Mouse (Mus musculus) adrenal gland, postnatal 4 days (tissue): ENCODE data around the gene Tbl1x. TPM values are rescaled to one million over a fixed set of nuclear protein-coding genes. Genes with fewer than 3 reads are reported as not detected.

ENCODE experiments used
- DNase-seq, 2 experiments: peaks; one replicate each; pipeline ENCODE4 v3.0.0; 2021 to 2022; ENCODE audit warnings: low spot score in 2 of 2, mixed read lengths in 2 of 2
- long read RNA-seq, 2 experiments: library from polyadenylated mRNA; stranded (forward); transcript quantifications; one replicate each; pipeline ENCODE4 v2.0.0; 2021
- total RNA-seq, 2 experiments: library from RNA; stranded (reverse); gene quantifications; 2 replicates each; pipeline ENCODE4 v1.2.3; 2021

Gene Tbl1x
- total RNA-seq = 10 to 100 TPM; 82.3 to 88.5 TPM
- long read RNA-seq, experiment 1, full-length matches to known transcripts = 3 of 12 reads
- long read RNA-seq, experiment 1, partial matches to known transcripts = 0 of 12 reads
- long read RNA-seq, experiment 1, other reads (novel, unspliced or antisense) = 9 of 12 reads
- long read RNA-seq, experiment 2, full-length matches to known transcripts = 35 of 67 reads
- long read RNA-seq, experiment 2, partial matches to known transcripts = 6 of 67 reads
- long read RNA-seq, experiment 2, other reads (novel, unspliced or antisense) = 26 of 67 reads

DNA sequence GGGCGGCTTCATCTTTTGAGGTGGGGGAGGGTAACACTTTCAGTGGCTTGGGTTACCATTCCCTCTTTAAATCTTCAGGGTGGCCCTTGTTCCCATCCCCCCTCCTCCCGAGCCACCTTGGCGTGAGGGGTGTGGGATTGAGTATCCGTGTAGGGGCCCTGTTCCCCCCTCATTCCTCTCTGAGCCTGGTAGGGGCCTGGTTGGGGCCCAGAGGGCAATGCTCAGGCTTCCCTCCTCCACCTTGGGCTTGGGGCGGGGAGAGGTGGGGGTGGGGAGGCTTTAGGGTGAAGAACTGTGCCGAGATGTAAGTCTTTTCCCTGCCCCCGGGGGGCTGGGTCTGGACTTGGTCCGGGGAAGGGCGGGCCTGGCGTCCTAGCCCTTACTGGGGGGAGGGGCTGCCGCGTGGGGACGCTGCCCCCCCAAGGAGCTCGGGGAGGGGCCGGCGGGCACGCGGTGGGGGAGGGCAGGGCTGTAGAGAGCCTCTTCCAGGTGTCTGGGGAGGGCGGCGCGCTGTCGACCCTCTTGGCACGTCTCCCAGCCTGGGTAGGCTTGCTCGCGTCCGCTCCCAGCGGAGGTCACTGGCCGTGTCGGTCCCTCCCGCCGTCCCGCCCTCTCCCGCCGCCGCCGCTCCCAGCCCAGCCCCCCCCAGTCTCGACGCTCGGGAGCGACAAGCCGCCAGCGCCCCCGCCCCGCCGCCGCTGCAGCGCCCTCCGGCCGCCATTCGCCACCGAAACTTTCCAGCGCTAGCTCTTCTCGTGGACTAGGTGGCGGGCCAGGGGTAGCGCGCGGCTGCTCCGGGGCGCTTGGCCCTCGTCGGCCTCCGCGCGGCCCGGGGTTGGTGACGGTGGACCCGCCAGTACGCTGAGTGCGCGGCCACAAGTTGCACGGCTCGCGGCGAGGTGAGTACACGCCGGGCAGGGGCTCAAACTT, at the start of gene Tbl1x:
Tbl1x (plus strand) TSS at position 643 of the 930 bp plus-strand sequence.
- peak; percentile 31 to 46 for DNase-seq

- DNase-seq = no peak
Measured at GRCm38 (mm10) chrX:77469216-77469615, 41.6 kb upstream of the Tbl1x start.

DNA sequence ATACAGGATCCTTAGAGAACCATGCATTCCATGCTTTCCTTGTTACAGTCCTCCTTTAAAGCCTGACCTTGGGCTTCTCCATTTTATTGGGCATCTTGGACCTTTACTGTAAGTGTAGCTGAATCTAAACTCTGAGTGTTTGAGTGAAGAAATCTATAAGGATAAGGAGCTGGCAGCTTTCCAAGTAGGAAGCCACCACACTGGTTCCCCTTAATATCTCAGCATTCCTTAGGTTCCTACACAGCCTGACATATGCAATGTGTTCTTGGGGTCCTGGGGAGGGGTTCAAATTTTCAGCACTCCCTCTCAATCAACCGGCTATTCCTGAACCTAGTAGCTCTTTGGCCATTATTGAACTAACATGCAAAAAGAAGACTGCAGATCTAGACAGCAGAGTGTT, 38.0 kb upstream of the Tbl1x start:
- DNase-seq = no peak

- no peak for DNase-seq
Measured at GRCm38 (mm10) chrX:77473511-77473910, 37.3 kb upstream of the Tbl1x start.

DNA sequence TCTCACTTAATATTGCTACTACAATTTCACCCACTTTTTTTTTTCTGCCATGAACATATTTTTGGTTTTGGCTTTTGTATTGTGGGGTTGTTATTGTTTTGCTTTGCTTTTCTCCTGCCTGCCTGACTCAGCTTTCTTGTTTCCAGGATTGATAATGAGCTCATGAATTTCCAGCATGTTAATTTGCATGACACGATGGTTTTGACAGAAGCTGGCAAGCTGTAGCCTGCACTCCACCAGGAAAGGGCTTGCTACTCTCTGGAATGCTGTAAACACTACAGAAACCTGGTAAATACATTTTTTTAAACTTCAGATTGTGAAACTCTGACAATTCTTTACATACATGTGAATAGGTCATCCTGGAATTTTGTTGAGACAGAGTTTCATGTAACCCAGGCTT, 36.3 kb upstream of the Tbl1x start:
- no peak for DNase-seq

DNA sequence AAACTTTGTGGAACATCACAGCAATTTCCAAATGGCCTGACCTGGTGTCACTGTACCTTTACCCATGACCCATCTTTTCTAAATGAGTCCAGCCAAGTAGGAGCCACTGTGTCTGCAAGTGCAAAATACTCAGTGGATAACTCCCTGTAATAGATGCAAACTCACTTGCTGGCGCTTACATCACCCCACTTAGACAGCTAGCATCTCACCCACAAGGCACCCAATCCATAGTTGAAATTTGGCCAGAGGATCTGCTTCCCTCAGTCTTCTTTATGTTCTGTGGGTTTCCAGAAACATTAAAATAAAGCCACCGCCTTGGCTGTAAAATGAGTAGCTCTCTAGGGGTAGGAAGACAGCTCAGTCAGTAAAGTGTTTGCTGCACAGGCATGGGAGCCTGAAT, 33.3 kb upstream of the Tbl1x start:
- no peak for DNase-seq

DNA sequence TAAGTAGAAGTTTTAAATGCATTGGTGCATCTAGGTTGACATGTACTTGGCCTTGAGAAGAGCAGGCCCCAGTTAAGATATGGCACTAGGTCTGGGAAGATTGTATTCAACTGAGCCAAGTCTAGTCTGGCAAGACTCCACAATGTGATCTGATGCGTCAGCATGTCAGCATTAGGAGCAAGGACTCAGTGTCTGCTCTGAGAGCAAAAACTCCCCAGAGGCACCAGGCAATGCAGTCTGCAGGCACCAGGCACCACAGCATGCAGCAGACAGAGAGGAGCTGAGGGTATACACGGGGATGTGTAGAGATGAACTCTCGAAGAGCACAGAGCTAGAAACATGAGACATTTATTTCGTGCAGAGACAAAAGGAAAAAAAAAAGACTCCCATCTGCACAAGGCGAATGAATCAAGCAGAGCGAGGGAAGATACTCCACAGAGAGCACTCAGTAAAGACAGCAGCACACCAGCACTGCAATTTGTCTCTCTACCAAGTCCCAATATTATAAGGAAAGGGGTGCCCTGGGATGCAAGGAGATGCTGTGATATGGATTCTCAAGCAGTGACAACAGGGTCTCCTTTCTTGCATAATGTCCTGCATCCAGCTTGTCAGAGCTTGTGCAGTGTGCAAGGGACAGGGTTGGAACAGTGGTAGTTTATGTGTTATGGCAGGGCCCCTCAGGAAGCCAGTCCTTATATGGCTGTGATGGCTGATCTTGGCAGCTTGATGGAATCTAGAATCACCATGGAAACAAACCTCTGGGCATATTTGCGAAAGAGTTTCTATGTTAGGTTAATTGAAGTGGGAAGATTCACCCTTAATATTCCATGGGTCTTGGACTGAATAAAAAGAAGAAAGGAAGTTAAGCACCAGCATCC, 22.7 kb upstream of the Tbl1x start:
- peak in 1 of 2 experiments; percentile 3 for DNase-seq

GRCm38 (mm10) chrX:77490127-77490526, 20.7 kb upstream of the Tbl1x start:
- DNase-seq = no peak

- peak; percentile 29 to 58 for DNase-seq
Measured at GRCm38 (mm10) chrX:77509149-77509548, 1.7 kb upstream of the Tbl1x start.

- DNase-seq = no peak
Measured at GRCm38 (mm10) chrX:77509776-77510175, 1.0 kb upstream of the Tbl1x start.

DNA sequence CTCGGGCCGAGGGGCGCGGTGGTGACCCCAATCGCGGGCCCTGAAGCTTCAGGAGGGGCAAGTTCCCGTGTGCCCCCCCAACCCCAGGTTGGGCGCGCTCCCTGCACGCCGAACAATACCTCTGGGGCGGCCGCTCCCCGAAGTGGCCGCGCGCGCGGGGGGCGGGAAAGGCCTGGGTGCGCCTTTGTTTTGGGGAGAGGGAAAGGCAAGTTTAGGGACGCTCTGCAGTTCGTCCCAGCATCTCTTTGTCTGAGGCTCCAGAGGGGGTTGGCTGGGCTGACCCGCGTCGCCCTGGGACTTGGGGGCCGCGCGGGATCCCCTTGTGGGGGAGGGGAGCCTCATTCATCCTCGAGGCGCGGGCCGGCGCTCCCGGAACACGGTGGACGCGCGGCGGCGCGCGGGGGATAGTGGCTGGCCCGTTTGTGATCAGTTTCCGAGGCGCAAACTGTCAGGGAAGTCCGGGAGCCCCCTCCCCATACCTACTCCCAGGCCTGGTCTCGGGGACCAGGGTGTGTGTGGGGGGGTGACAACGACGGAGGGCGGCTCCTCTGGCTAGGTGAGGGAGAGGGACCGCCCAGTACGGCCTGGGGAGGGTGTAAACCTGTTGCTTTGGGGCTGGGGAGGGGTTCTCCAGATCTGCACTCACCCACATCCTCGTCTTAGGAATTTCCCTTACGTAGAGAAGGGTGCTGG, 634 bp downstream of the Tbl1x start:
- DNase-seq = peak in 1 of 2 experiments; percentile 3

DNA sequence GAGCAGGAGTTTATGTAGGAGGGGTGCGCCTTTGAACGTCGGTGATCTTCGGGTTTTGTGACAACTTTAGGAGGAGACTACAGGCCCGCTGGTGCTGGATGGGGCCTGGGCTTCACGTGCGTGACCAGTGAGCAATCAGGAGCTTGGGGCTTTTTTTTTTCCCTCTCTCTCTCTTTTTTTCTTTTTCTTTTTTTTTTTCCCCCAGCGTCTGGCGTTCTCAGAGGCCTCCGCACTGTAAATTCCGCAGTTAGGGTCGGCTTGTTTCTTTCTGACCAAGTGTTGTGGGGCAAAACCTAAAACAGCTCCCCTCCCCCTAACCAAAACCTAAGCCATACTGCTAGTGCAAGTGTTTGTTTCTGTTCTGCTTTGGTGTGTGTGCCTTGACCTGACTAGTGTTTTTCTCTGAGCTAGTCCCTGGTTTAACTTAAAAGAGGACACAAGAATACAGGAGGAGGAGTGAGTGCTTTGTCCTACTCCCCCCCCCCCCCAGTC, 1.2 kb downstream of the Tbl1x start:
- no peak for DNase-seq

- DNase-seq = no peak
Measured at GRCm38 (mm10) chrX:77517274-77518085, 6.7 kb downstream of the Tbl1x start.

DNA sequence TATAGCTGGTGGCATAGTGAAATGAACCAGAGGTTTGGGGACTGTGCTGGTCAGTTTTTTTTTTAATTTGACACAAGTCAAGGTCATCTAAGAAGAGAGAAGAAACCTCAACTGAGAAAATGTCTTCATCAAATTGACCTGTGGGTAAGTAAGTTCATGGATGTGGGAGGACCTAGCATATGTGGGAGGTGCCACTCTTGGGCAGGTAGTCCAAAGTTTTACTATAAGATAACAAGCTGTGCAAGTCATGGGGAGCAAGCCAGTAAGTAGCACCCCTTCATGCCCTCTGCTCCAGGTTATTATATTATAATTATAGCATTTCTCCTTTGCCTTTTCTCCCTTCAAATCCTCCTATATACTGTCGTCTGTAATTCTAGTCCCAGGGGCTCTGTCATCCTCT, 8.1 kb downstream of the Tbl1x start:
- DNase-seq = no peak

GRCm38 (mm10) chrX:77522842-77523375, 12.1 kb downstream of the Tbl1x start:
- no peak for DNase-seq

DNA sequence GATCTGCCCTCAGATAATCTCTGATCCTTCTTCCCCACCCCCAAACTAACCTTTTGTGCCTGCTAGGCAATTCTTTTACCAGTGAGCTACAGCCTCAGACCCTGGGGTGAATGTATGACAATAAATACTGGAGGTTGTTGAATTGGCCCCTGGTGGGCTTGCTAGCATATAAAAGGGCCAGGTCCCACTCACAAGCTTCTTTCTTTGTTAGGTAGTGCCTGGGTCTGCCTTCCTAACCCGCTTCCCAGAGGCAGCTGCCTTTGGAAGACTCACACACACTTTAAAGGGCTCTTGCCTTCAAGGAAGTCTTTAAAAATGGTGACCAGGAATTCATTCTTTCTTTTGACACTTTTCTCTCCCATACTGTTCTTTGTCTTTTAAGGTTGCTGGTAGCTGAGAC, 14.4 kb downstream of the Tbl1x start:
- DNase-seq = no peak

DNA sequence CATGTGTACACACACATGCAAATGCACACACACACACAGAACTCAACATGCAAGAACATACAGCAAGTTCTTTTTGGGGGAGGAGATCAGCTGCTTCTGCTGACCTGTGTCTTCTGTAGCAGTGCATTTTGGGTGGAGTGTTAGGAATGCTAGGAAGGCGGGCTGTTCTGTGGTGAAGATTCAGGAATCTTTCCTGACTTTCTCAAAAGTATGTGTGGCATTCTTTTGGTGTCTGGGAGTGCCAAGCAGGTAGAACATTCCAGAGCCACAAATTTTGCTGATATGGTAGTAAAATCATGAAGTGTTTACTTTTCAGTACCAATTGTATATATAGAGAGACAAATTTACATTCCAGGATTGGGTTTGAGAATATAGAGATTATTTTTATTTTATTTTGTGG, 17.6 kb downstream of the Tbl1x start:
- no peak for DNase-seq

- no peak for DNase-seq
Measured at GRCm38 (mm10) chrX:77530997-77531396, 20.2 kb downstream of the Tbl1x start.

DNA sequence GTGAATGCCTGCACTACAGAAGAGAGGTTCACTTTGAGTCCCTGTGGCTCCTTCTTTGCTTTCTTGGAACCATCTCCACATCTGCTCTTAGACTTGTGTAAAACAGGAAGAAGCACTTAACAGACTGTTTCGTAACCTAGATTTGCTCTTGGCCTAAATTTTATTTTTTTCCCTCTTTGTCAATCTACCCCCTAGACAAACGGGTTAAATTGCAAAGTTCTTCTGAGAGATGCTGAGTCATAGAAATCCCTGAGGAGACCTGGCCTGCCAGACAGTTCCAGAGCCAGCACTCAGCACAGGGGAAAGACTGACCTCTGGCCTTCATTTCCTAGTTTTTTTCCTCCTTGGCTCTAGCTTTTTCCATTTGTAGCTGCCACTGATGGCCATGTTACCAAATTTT, 23.1 kb downstream of the Tbl1x start:
- DNase-seq = no peak
